Comparison of ENCODE assay signal across 16 mouse cellular contexts in genomic region chr6:127104396-127105029, GRCm38 (mm10). TPM values are rescaled to one million over a fixed set of nuclear protein-coding genes. Genes with fewer than 3 reads are reported as not detected.
"Had no signal": no experiment of that assay in that cellular context is flagged by ENCODE, and none has a peak within 500 bp of the region (broad histone marks: within the 10 kb centered on the region; RNA-seq: fewer than 3 reads in every experiment).

No protein-coding gene starts in this region.

- H3K9me3 ChIP-seq: limb, embryonic 15.5 days; liver, embryonic 13.5 days; lung, embryonic 15.5 days; megakaryocyte, embryonic 14.5 days; neural tube, embryonic 15.5 days had no signal

- H3K36me3 ChIP-seq: liver, embryonic 13.5 days; lung, embryonic 15.5 days; neural tube, embryonic 15.5 days had no signal

- H3K27me3 ChIP-seq: kidney, embryonic 15.5 days; limb, embryonic 15.5 days; lung, embryonic 15.5 days; neural tube, embryonic 15.5 days had no signal

- ATAC-seq: liver, postnatal 0 days; midbrain, embryonic 16.5 days had no signal

- H3K4me3 ChIP-seq: kidney, embryonic 15.5 days; limb, embryonic 15.5 days; liver, embryonic 13.5 days; lung, embryonic 15.5 days; megakaryocyte, embryonic 14.5 days; neural tube, embryonic 15.5 days had no signal

- H3K9ac ChIP-seq: kidney, embryonic 15.5 days; limb, embryonic 15.5 days; liver, embryonic 13.5 days; liver, postnatal 0 days; lung, embryonic 15.5 days; neural tube, embryonic 15.5 days had no signal

- H3K27ac ChIP-seq: kidney, embryonic 15.5 days; limb, embryonic 15.5 days; liver, embryonic 13.5 days; lung, embryonic 15.5 days; macrophage; neural tube, embryonic 15.5 days had no signal

- H3K4me2 ChIP-seq: kidney, embryonic 15.5 days; limb, embryonic 15.5 days; liver, embryonic 13.5 days; lung, embryonic 15.5 days; midbrain, embryonic 11.5 days; neural tube, embryonic 15.5 days had no signal

- DNase-seq: right cerebral cortex, adult 18-20 months; thymus, adult 18-20 months had no signal

RNA-seq across cellular contexts. Expression of gene Fgf23, which starts 31.8 kb away (rescaled TPM):
- polyA plus RNA-seq: kidney, embryonic 15.5 days; large intestine, adult 2 months; limb, embryonic 11.5 days; limb, embryonic 15.5 days; liver, embryonic 13.5 days; liver, postnatal 0 days; lung, embryonic 15.5 days; macrophage; midbrain, embryonic 11.5 days; neural tube, embryonic 11.5 days; stomach, embryonic 14.5 days had no signal
